Mouse (Mus musculus) G1E (cell line): ENCODE measurements around the gene Nsmce1.

Experiments used
- CTCF ChIP-seq: IDR thresholded peaks from 2 replicates; pipeline ENCODE4 v1.5.1; 2012; ENCODE audit warnings: low read depth, low read length, inconsistent platforms, mixed read lengths
- GATA1 ChIP-seq: IDR thresholded peaks from 2 replicates; pipeline ENCODE4 v1.6.1; 2012; ENCODE audit warnings: borderline replicate concordance, low read length, inconsistent platforms, mixed read lengths
- TAL1 ChIP-seq: conservative IDR thresholded peaks from 2 replicates; pipeline ENCODE4 v1.6.1; 2012; ENCODE audit warnings: low read depth, low read length, inconsistent platforms, mixed read lengths

DNA sequence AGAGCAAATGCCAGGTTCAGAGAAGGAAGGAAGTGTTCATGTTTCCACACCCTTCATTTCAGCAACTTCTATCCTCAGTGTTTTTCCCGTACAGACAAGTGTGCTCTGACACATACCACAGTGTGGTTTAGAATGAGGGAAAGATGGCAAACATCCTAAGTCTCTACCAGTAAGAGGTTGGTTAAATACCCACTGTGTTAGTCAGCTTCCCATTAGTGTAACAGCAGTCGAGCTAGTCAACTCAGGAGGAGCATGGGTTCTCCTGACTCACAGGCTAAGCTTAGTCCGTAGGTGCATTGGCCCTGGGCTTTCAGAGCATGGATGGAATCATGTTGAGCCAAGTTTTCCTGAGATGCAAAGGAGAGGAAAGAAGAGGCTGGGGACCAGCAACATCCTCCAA is 48.0 kb upstream of the Nsmce1 start:
- TF ChIP-seq CTCF, result no peak
- no peak for TF ChIP-seq GATA1
- TF ChIP-seq TAL1, result no peak
